Mouse (Mus musculus): ENCODE results near the gene Olfr154. TPM values are rescaled to one million over a fixed set of nuclear protein-coding genes. Genes with fewer than 3 reads are reported as not detected.
"Not testable (repeated sequence)": the region's sequence is repeated elsewhere in the genome, so short reads cannot be mapped to it uniquely, and the experiment has no call there.

Gene Olfr154
- not detected in 2 replicates for polyA plus RNA-seq (2016; fragmentation: Nextera tagmentation; extraction: Ambion mirVana)

DNA sequence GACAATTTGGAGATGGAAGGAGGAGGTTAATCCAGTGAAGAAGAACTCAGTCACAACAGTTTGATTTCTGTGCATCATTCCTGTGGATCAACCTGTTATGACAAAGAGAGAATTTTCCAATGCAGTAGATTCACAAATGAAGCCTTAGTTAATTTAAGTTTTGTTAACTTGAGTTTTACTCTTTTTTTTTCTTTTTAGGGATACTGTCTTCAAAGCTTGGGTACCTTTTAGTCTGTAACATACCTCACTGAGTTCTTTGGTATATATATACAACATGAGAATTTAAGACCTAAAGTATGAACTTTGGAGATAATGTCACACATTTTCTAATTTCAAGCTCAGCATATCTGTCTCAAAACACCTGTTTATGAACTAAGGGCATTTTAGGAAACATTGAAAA lies at the start of gene Olfr154:
Olfr154 (minus strand) TSS at position 101 of the 400 bp plus-strand sequence.
- H3K9me3 ChIP-seq; H3K36me3 ChIP-seq (replicated peaks); H3K27me3 ChIP-seq (replicated peaks; ENCODE audit: low read depth, poor library complexity, severe bottlenecking): not testable (repeated sequence)

GRCm38 (mm10) chr2:85711159-85711558 lies 46.9 kb upstream of the Olfr154 start:
- 47% methylated on average over 1 of the region's 1 CpGs for WGBS
- H3K9me3 ChIP-seq, result no peaks in the 10 kb centered on the region
- H3K27ac ChIP-seq (replicated peaks), result no peak overlapping the region
- no peaks in the 10 kb centered on the region for H3K4me1 ChIP-seq
- H3K27me3 ChIP-seq (replicated peaks; ENCODE audit: low read depth, poor library complexity, severe bottlenecking), result no peaks in the 10 kb centered on the region
- no peaks in the 10 kb centered on the region for H3K36me3 ChIP-seq (replicated peaks)
- no peak for DNase-seq (ENCODE audit: low spot score)
- H3K4me3 ChIP-seq, result no peak overlapping the region

More for the DNA sequence above, at the start of gene Olfr154:
- H3K4me3 ChIP-seq; H3K27ac ChIP-seq (replicated peaks); H3K4me1 ChIP-seq; DNase-seq (ENCODE audit: low spot score): not testable (repeated sequence)

- not testable (repeated sequence) for H3K36me3 ChIP-seq (replicated peaks); H3K27me3 ChIP-seq (replicated peaks; ENCODE audit: low read depth, poor library complexity, severe bottlenecking); DNase-seq (ENCODE audit: low spot score); H3K4me3 ChIP-seq; H3K9me3 ChIP-seq; H3K4me1 ChIP-seq; H3K27ac ChIP-seq (replicated peaks)
- WGBS, result 78% methylated on average over 2 of the region's 2 CpGs
Measured at GRCm38 (mm10) chr2:85710680-85711079, 46.4 kb upstream of the Olfr154 start.

- H3K4me3 ChIP-seq, result no peak within 1 kb of the TSS
- H3K4me1 ChIP-seq, result no peaks in the 10 kb centered on the region
- no peaks in the 10 kb centered on the region for H3K36me3 ChIP-seq (replicated peaks)
- no peaks in the 10 kb centered on the region for H3K27me3 ChIP-seq (replicated peaks; ENCODE audit: low read depth, poor library complexity, severe bottlenecking)
- no peak for DNase-seq (ENCODE audit: low spot score)
- no peak within 1 kb of the TSS for H3K27ac ChIP-seq (replicated peaks)
- peaks cover 2% of the 10 kb centered on the region for H3K9me3 ChIP-seq
Measured at GRCm38 (mm10) chr2:85689131-85689530, 24.9 kb upstream of the Olfr154 start, which contains the start of gene Olfr1008. Gene Olfr1008, plus strand, starts transcription at chr2:85689431.

- DNase-seq (ENCODE audit: low spot score), result no peak
- Histone ChIP-seq H3K4me3 (no peak within 1 kb of the TSS), H3K4me1 (no peaks in the 10 kb centered on the region), H3K27me3 (replicated peaks; ENCODE audit: low read depth, poor library complexity, severe bottlenecking) (no peaks in the 10 kb centered on the region), H3K36me3 (replicated peaks) (no peaks in the 10 kb centered on the region), H3K27ac (replicated peaks) (no peak within 1 kb of the TSS), H3K9me3 (no peaks in the 10 kb centered on the region)
Measured at GRCm38 (mm10) chr2:85678667-85679066, 14.4 kb upstream of the Olfr154 start, which contains the start of gene Olfr1006. Gene Olfr1006, minus strand, starts transcription at chr2:85678767.

DNA sequence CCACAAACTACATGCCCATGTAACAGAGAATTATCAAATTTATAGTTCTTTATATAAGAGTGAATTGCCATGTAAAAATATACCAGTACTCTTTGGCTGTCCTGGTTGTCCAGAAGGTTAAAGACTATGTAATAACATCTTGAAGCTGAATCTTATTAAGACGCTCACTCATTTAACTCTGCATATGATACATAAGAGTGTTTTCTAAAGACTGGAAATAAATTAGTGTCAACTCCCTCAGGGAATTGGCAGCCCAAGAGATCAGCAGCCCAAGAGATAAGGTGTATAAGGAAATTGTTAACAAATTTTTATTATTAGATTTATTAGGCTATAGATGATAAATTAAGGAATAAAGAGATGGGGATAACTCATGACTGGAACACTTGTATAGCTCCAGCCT lies 13.7 kb downstream of the Olfr154 start, which contains the start of gene Olfr1002:
Olfr1002 (minus strand) TSS at position 101 of the 400 bp plus-strand sequence.
- no peaks in the 10 kb centered on the region for H3K27me3 ChIP-seq (replicated peaks; ENCODE audit: low read depth, poor library complexity, severe bottlenecking)
- H3K4me1 ChIP-seq, result no peaks in the 10 kb centered on the region
- H3K9me3 ChIP-seq, result no peaks in the 10 kb centered on the region
- no peak within 1 kb of the TSS for H3K27ac ChIP-seq (replicated peaks)
- no peak for DNase-seq (ENCODE audit: low spot score)
- no peaks in the 10 kb centered on the region for H3K36me3 ChIP-seq (replicated peaks)
- 92% methylated on average over 1 of the region's 1 CpGs for WGBS
- no peak within 1 kb of the TSS for H3K4me3 ChIP-seq

Other genes with a start within 250 kb of the Olfr154 start
- gene Olfr993, start 249.6 kb downstream of the Olfr154 start, polyA plus RNA-seq (2016; fragmentation: Nextera tagmentation; extraction: Ambion mirVana), result not detected in 2 replicates
- gene Olfr994, start 228.0 kb downstream of the Olfr154 start, polyA plus RNA-seq (2016; fragmentation: Nextera tagmentation; extraction: Ambion mirVana), result not detected in 2 replicates
- gene Olfr995, start 220.8 kb downstream of the Olfr154 start, polyA plus RNA-seq (2016; fragmentation: Nextera tagmentation; extraction: Ambion mirVana), result not detected in 2 replicates
- gene 4833423E24Rik, start 145.4 kb downstream of the Olfr154 start, polyA plus RNA-seq (2016; fragmentation: Nextera tagmentation; extraction: Ambion mirVana), result 0.09 TPM in 1 of 2 replicates, not detected in the other
- not detected in 2 replicates for gene Olfr996, start 85.2 kb downstream of the Olfr154 start, polyA plus RNA-seq (2016; fragmentation: Nextera tagmentation; extraction: Ambion mirVana)
- not detected in 2 replicates for gene Olfr998, start 75.5 kb downstream of the Olfr154 start, polyA plus RNA-seq (2016; fragmentation: Nextera tagmentation; extraction: Ambion mirVana)
- gene Olfr1000, start 52.6 kb downstream of the Olfr154 start, polyA plus RNA-seq (2016; fragmentation: Nextera tagmentation; extraction: Ambion mirVana), result not detected in 2 replicates
- gene Olfr1002, start 13.8 kb downstream of the Olfr154 start, polyA plus RNA-seq (2016; fragmentation: Nextera tagmentation; extraction: Ambion mirVana), result not detected in 2 replicates
- not detected in 2 replicates for gene Olfr1006, start 14.3 kb upstream of the Olfr154 start, polyA plus RNA-seq (2016; fragmentation: Nextera tagmentation; extraction: Ambion mirVana)
- not detected in 2 replicates for gene Olfr1008, start 25.0 kb upstream of the Olfr154 start, polyA plus RNA-seq (2016; fragmentation: Nextera tagmentation; extraction: Ambion mirVana)
- not detected in 2 replicates for gene Olfr1009, start 51.0 kb upstream of the Olfr154 start, polyA plus RNA-seq (2016; fragmentation: Nextera tagmentation; extraction: Ambion mirVana)
- gene Olfr1012, start 98.3 kb upstream of the Olfr154 start, polyA plus RNA-seq (2016; fragmentation: Nextera tagmentation; extraction: Ambion mirVana), result not detected in 2 replicates
- not detected in 2 replicates for gene Olfr1013, start 102.6 kb upstream of the Olfr154 start, polyA plus RNA-seq (2016; fragmentation: Nextera tagmentation; extraction: Ambion mirVana)
- gene Olfr1014, start 108.3 kb upstream of the Olfr154 start, polyA plus RNA-seq (2016; fragmentation: Nextera tagmentation; extraction: Ambion mirVana), result not detected in 2 replicates
- not detected in 2 replicates for gene Olfr1015, start 117.6 kb upstream of the Olfr154 start, polyA plus RNA-seq (2016; fragmentation: Nextera tagmentation; extraction: Ambion mirVana)
- not detected in 2 replicates for gene Olfr1016, start 138.1 kb upstream of the Olfr154 start, polyA plus RNA-seq (2016; fragmentation: Nextera tagmentation; extraction: Ambion mirVana)
- gene Olfr1018, start 154.0 kb upstream of the Olfr154 start, polyA plus RNA-seq (2016; fragmentation: Nextera tagmentation; extraction: Ambion mirVana), result not detected in 2 replicates
- not detected in 2 replicates for gene Olfr1019, start 181.0 kb upstream of the Olfr154 start, polyA plus RNA-seq (2016; fragmentation: Nextera tagmentation; extraction: Ambion mirVana)
- gene Olfr1020, start 182.6 kb upstream of the Olfr154 start, polyA plus RNA-seq (2016; fragmentation: Nextera tagmentation; extraction: Ambion mirVana), result not detected in 2 replicates
- not detected in 2 replicates for gene Olfr1022, start 204.1 kb upstream of the Olfr154 start, polyA plus RNA-seq (2016; fragmentation: Nextera tagmentation; extraction: Ambion mirVana)
- not detected in 2 replicates for gene Olfr1023, start 221.2 kb upstream of the Olfr154 start, polyA plus RNA-seq (2016; fragmentation: Nextera tagmentation; extraction: Ambion mirVana)
- not detected in 2 replicates for gene Olfr1024, start 240.6 kb upstream of the Olfr154 start, polyA plus RNA-seq (2016; fragmentation: Nextera tagmentation; extraction: Ambion mirVana)